ENCODE assay signal across 26 mouse cellular contexts in the genomic region with DNA sequence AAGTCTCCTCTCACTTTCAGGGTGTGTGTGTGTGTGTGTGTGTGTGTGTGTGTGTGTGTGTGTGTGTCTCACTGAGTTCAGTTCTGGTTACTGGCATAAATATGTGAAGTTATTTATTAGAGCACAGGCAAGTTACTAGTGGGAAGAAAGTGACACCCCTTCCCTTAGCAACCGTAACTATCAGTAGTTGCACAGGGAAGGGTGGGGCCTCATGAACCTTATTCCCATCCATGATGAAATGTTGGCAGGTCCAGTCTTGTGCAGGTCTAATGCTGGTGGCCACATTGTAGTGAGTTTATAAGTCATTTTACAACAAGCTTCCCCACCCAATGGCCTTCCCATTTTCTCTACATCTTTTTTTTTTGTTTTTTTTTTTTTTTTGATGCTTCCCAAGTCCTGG.
DNase-seq lines count a peak whose midpoint lies in the region; ATAC-seq and TF ChIP-seq lines count a peak whose summit lies in the region.
"Had no signal": no experiment of that assay in that cellular context is flagged by ENCODE, and none has a peak within 500 bp of the region (broad histone marks: within the 10 kb centered on the region; RNA-seq: fewer than 3 reads in every experiment).

No protein-coding gene starts in this region.

- DNase-seq in liver, result peak; percentile 33
- no peak for DNase-seq in liver, postnatal 0 days
- DNase-seq in liver, embryonic 13.5 days, result no peak
- DNase-seq in urinary bladder, adult 18-20 months (ENCODE audit: low spot score in 2 of 2), result no peak
- DNase-seq in kidney, postnatal 36 days, result no peak
- DNase-seq in layer of hippocampus, postnatal 10 days (ENCODE audit: low spot score in 2 of 2), result no peak
- DNase-seq: adrenal gland, postnatal 10 days; B cell, adult 2 months; cerebellum, adult 8-10 months; cerebellum, postnatal 25 days; gastrocnemius, postnatal 25 days; heart, postnatal 10 days; kidney, adult 2 months; lung, adult 2 months; right cerebral cortex, postnatal 25 days had no signal

- TF ChIP-seq CTCF in liver, postnatal 0 days (IDR thresholded peaks at IDR 0.05; ENCODE audit: low read depth), result no peak
- no peak for TF ChIP-seq CTCF in embryonic fibroblast, embryonic 13.5 days (IDR thresholded peaks at IDR 0.05; ENCODE audit: borderline replicate concordance, insufficient read depth, low read length)

- WGBS in liver, postnatal 0 days (ENCODE audit: insufficient replicate concordance), result 68% methylated on average over 1 of the region's 1 CpGs
- WGBS in liver, embryonic 13.5 days (ENCODE audit: insufficient replicate concordance), result 67% methylated on average over 1 of the region's 1 CpGs

- ATAC-seq in liver, postnatal 0 days, result no peak
- peak; percentile 78 for ATAC-seq in liver, embryonic 13.5 days (ENCODE audit: low read depth)
- ATAC-seq: forebrain, embryonic 15.5 days; midbrain, embryonic 16.5 days had no signal

- H3K9ac ChIP-seq in liver, postnatal 0 days (replicated peaks), result no peak overlapping the region
- H3K9ac ChIP-seq in liver, embryonic 13.5 days, result no peak overlapping the region
- H3K9ac ChIP-seq: embryonic facial prominence, embryonic 15.5 days; forebrain, embryonic 15.5 days; heart, embryonic 13.5 days; hindbrain, embryonic 12.5 days; limb, embryonic 13.5 days; stomach, embryonic 15.5 days had no signal

- no peak overlapping the region for H3K27ac ChIP-seq in liver, postnatal 0 days (ENCODE audit: low read depth)
- peak overlapping the region; percentile 83 for H3K27ac ChIP-seq in embryonic fibroblast, embryonic 13.5 days (ENCODE audit: insufficient read depth, low read length)
- H3K27ac ChIP-seq in liver, embryonic 13.5 days, result no peak overlapping the region
- H3K27ac ChIP-seq: embryonic facial prominence, embryonic 10.5 days; embryonic facial prominence, embryonic 15.5 days; forebrain, embryonic 10.5 days; forebrain, embryonic 15.5 days; hindbrain, embryonic 12.5 days; limb, embryonic 13.5 days; stomach, embryonic 15.5 days had no signal

- H3K4me1 ChIP-seq in liver, postnatal 0 days (ENCODE audit: insufficient read depth), result no peaks in the 10 kb centered on the region
- peaks cover 24% of the 10 kb centered on the region for H3K4me1 ChIP-seq in embryonic fibroblast, embryonic 13.5 days (ENCODE audit: control insufficient read depth, insufficient read depth, low read length)
- H3K4me1 ChIP-seq in liver, embryonic 13.5 days (replicated peaks), result peaks cover 29% of the 10 kb centered on the region
- H3K4me1 ChIP-seq: heart, embryonic 13.5 days had no signal

- TF ChIP-seq EP300 in liver, postnatal 0 days (IDR thresholded peaks at IDR 0.05; ENCODE audit: low read depth), result no peak

- no peak for TF ChIP-seq POLR2A in embryonic fibroblast, embryonic 13.5 days (IDR thresholded peaks at IDR 0.05; ENCODE audit: low read depth, low read length)

- no peaks in the 10 kb centered on the region for H3K27me3 ChIP-seq in liver, postnatal 0 days (ENCODE audit: insufficient read depth, low read length)
- no peaks in the 10 kb centered on the region for H3K27me3 ChIP-seq in liver, embryonic 13.5 days
- H3K27me3 ChIP-seq: embryonic facial prominence, embryonic 15.5 days; forebrain, embryonic 15.5 days; heart, embryonic 13.5 days; hindbrain, embryonic 12.5 days; limb, embryonic 13.5 days; stomach, embryonic 15.5 days had no signal

- H3K36me3 ChIP-seq in liver, postnatal 0 days (replicated peaks; ENCODE audit: insufficient read depth, low read length), result no peaks in the 10 kb centered on the region
- no peaks in the 10 kb centered on the region for H3K36me3 ChIP-seq in liver, embryonic 13.5 days
- H3K36me3 ChIP-seq: embryonic facial prominence, embryonic 10.5 days; embryonic facial prominence, embryonic 15.5 days; forebrain, embryonic 10.5 days; forebrain, embryonic 15.5 days; heart, embryonic 13.5 days; hindbrain, embryonic 12.5 days; limb, embryonic 13.5 days; stomach, embryonic 15.5 days had no signal

- no peak overlapping the region for H3K4me3 ChIP-seq in liver, postnatal 0 days (ENCODE audit: low read depth, low read length)
- H3K4me3 ChIP-seq in embryonic fibroblast, embryonic 13.5 days (ENCODE audit: insufficient read depth, low read length), result no peak overlapping the region
- H3K4me3 ChIP-seq in liver, embryonic 13.5 days (replicated peaks), result no peak overlapping the region
- H3K4me3 ChIP-seq: embryonic facial prominence, embryonic 10.5 days; embryonic facial prominence, embryonic 15.5 days; forebrain, embryonic 10.5 days; forebrain, embryonic 15.5 days; heart, embryonic 13.5 days; hindbrain, embryonic 12.5 days; limb, embryonic 13.5 days; stomach, embryonic 15.5 days had no signal

- H3K9me3 ChIP-seq in liver, postnatal 0 days (ENCODE audit: low read length), result no peaks in the 10 kb centered on the region
- no peaks in the 10 kb centered on the region for H3K9me3 ChIP-seq in liver, embryonic 13.5 days (replicated peaks)
- H3K9me3 ChIP-seq: embryonic facial prominence, embryonic 10.5 days; embryonic facial prominence, embryonic 15.5 days; forebrain, embryonic 10.5 days; forebrain, embryonic 15.5 days; heart, embryonic 13.5 days; hindbrain, embryonic 12.5 days; limb, embryonic 13.5 days; stomach, embryonic 15.5 days had no signal

- no peak overlapping the region for H3K4me2 ChIP-seq in liver, postnatal 0 days (ENCODE audit: low read depth, low read length)
- H3K4me2 ChIP-seq in liver, embryonic 13.5 days, result no peak overlapping the region
- H3K4me2 ChIP-seq: embryonic facial prominence, embryonic 15.5 days; forebrain, embryonic 15.5 days; heart, embryonic 13.5 days; hindbrain, embryonic 12.5 days; limb, embryonic 13.5 days; midbrain, embryonic 11.5 days; stomach, embryonic 15.5 days had no signal
